Mouse (Mus musculus): Measurements from ENCODE around the gene Orc3. TPM values are rescaled to one million over a fixed set of nuclear protein-coding genes. Genes with fewer than 3 reads are reported as not detected.
A peak's percentile ranks its signal among the peaks of the same experiment; 100 is the strongest.

Gene Orc3
- 72.4 and 76.4 TPM in 2 replicates for polyA plus RNA-seq (2011; ENCODE audit: insufficient read length, low read depth, missing spikeins)

DNA sequence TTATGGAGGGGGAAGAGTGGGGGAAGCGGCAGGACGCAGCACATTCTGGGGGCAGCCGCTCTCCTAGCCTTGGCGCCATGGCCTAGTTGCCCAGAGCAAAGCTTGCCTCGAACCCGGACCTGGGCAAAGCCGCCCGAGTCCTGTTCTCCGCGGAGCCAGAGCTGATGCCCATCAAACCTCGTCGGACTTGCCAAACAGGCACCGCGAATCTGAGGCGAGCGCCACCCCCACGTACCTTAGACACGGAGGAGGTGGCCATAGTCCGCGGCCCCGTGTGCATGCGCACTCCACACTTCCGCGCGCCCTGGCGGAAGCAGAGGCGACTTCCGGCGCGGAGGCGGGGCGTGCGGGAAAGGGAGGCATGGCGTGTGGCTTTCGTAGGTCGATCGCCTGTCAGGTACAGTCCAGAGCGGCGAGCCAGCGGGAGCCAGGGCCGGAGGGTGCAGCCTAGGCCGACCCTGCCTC lies at the start of gene Orc3, which contains the start of gene Rars2:
TSS of gene Orc3 (minus strand) at position 315 of the 465 bp plus-strand sequence.
TSS of gene Rars2 (plus strand) at position 328 of the 465 bp plus-strand sequence.
- TF ChIP-seq POLR2A (IDR thresholded peaks at IDR 0.05; ENCODE audit: low read depth, low read length) (peak; percentile 91), CTCF (IDR thresholded peaks at IDR 0.05; ENCODE audit: borderline replicate concordance, insufficient read depth, low read length) (no peak)
- Histone ChIP-seq H3K27ac (ENCODE audit: insufficient read depth, low read length) (peak within 1 kb of the TSS; percentile 14; the same call in 1 of the 2 replicates), H3K4me3 (ENCODE audit: insufficient read depth, low read length) (peak within 1 kb of the TSS; percentile 90), H3K4me1 (ENCODE audit: control insufficient read depth, insufficient read depth, low read length) (peaks cover 2% of the 10 kb centered on the region; the same call in 1 of the 2 replicates)

DNA sequence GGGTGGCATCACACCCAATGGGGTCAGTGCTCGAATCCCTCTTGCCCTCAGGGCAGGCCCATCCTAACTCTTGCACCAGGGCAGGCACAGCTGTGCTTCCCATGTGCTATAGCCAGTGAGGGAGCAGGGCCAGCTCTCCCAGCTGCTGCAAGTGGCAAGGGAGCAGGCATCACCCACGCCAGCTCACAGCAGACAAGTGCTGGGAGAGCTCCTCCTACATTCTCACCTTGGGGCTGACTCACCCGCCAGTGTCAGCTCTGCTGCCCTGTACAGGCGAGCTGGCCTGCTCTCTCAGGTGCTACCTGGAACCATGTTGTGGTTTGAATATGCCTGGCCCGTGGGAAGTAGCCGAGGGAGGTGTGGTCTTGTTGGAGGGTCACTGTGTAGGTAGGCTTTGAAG lies 47.2 kb upstream of the Orc3 start:
- Histone ChIP-seq H3K27ac (ENCODE audit: insufficient read depth, low read length) (no peak overlapping the region), H3K4me1 (ENCODE audit: control insufficient read depth, insufficient read depth, low read length) (no peaks in the 10 kb centered on the region), H3K4me3 (ENCODE audit: insufficient read depth, low read length) (no peak overlapping the region)
- TF ChIP-seq POLR2A (IDR thresholded peaks at IDR 0.05; ENCODE audit: low read depth, low read length) (no peak), CTCF (IDR thresholded peaks at IDR 0.05; ENCODE audit: borderline replicate concordance, insufficient read depth, low read length) (no peak)

GRCm38 (mm10) chr4:34661514-34661913 lies 46.8 kb upstream of the Orc3 start:
- Histone ChIP-seq H3K27ac (ENCODE audit: insufficient read depth, low read length) (no peak overlapping the region), H3K4me3 (ENCODE audit: insufficient read depth, low read length) (no peak overlapping the region), H3K4me1 (ENCODE audit: control insufficient read depth, insufficient read depth, low read length) (no peaks in the 10 kb centered on the region)
- no peak for TF ChIP-seq CTCF (IDR thresholded peaks at IDR 0.05; ENCODE audit: borderline replicate concordance, insufficient read depth, low read length)
- no peak for TF ChIP-seq POLR2A (IDR thresholded peaks at IDR 0.05; ENCODE audit: low read depth, low read length)

DNA sequence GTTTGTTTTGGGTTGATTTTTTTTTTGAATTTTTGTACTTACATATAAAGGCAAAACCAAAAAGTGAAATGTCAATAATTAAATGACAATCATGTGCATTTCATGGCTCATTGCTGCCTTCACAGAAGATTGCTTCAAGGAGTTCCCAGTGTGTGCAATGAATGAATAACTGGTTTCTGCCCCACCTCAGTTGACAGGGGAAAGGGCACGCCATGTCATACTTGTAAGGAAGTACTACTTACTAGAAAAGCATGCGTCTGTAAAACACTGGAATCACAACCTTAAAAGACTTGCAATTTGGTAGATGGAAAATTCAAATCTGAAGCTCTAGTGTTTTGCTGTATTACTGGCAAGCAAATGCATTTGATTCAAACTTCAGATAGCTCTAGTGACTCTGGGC lies 44.3 kb upstream of the Orc3 start:
- TF ChIP-seq CTCF (IDR thresholded peaks at IDR 0.05; ENCODE audit: borderline replicate concordance, insufficient read depth, low read length): no peak
- TF ChIP-seq POLR2A (IDR thresholded peaks at IDR 0.05; ENCODE audit: low read depth, low read length): no peak

DNA sequence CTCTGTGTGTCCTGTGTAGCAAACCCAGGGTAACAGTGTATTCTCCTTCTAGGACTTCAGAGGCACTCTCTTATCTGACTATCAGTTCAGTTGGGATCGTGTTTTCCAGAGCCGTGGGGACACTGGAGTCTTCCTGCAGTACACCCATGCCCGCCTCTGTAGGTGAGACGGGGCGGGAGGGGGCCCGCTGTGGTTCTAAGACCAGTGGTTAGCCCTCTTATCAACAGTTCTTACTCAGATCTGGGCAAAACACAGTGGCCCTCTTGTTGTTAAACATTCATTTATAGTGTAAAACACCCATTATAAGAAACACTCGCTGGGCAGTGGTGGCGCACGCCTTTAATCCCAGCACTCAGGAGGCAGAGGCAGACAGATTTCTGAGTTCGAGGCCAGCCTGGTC lies 41.4 kb upstream of the Orc3 start:
- no peak overlapping the region for H3K27ac ChIP-seq (ENCODE audit: insufficient read depth, low read length)
- H3K4me1 ChIP-seq (ENCODE audit: control insufficient read depth, insufficient read depth, low read length): no peaks in the 10 kb centered on the region
- no peak overlapping the region for H3K4me3 ChIP-seq (ENCODE audit: insufficient read depth, low read length)
- no peak for TF ChIP-seq POLR2A (IDR thresholded peaks at IDR 0.05; ENCODE audit: low read depth, low read length)
- no peak for TF ChIP-seq CTCF (IDR thresholded peaks at IDR 0.05; ENCODE audit: borderline replicate concordance, insufficient read depth, low read length)

More for the DNA sequence above, 44.3 kb upstream of the Orc3 start:
- H3K27ac ChIP-seq (ENCODE audit: insufficient read depth, low read length): no peak overlapping the region
- no peaks in the 10 kb centered on the region for H3K4me1 ChIP-seq (ENCODE audit: control insufficient read depth, insufficient read depth, low read length)
- H3K4me3 ChIP-seq (ENCODE audit: insufficient read depth, low read length): no peak overlapping the region

GRCm38 (mm10) chr4:34653179-34653578 lies 38.4 kb upstream of the Orc3 start:
- TF ChIP-seq CTCF (IDR thresholded peaks at IDR 0.05; ENCODE audit: borderline replicate concordance, insufficient read depth, low read length) (no peak), POLR2A (IDR thresholded peaks at IDR 0.05; ENCODE audit: low read depth, low read length) (no peak)

DNA sequence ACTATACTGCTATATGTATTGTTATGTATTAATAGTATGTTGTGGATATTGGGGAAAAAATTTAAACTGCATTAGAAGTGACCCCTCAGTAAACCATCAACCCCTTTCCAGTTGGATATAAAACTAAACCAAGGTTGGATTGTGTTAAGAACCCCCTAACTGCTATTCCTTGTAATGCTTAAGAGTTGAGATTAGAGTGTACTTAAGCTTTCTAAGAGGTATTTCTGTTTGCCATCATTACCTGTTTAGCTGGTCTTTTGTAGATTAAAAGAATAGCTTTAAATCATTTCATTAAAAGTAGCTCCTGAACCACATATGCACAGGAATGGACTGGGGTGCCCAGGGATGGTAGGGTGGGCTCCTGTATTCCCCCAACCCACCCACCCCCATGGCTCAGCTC lies 30.0 kb upstream of the Orc3 start:
- H3K4me3 ChIP-seq (ENCODE audit: insufficient read depth, low read length): no peak overlapping the region
- no peak overlapping the region for H3K27ac ChIP-seq (ENCODE audit: insufficient read depth, low read length)
- no peaks in the 10 kb centered on the region for H3K4me1 ChIP-seq (ENCODE audit: control insufficient read depth, insufficient read depth, low read length)
- TF ChIP-seq CTCF (IDR thresholded peaks at IDR 0.05; ENCODE audit: borderline replicate concordance, insufficient read depth, low read length) (no peak), POLR2A (IDR thresholded peaks at IDR 0.05; ENCODE audit: low read depth, low read length) (no peak)

More at GRCm38 (mm10) chr4:34653179-34653578, 38.4 kb upstream of the Orc3 start:
- Histone ChIP-seq H3K4me1 (ENCODE audit: control insufficient read depth, insufficient read depth, low read length) (no peaks in the 10 kb centered on the region), H3K4me3 (ENCODE audit: insufficient read depth, low read length) (no peak overlapping the region), H3K27ac (ENCODE audit: insufficient read depth, low read length) (no peak overlapping the region)

- no peak overlapping the region for H3K4me3 ChIP-seq (ENCODE audit: insufficient read depth, low read length)
- H3K4me1 ChIP-seq (ENCODE audit: control insufficient read depth, insufficient read depth, low read length): no peaks in the 10 kb centered on the region
- no peak overlapping the region for H3K27ac ChIP-seq (ENCODE audit: insufficient read depth, low read length)
- TF ChIP-seq POLR2A (IDR thresholded peaks at IDR 0.05; ENCODE audit: low read depth, low read length) (no peak), CTCF (IDR thresholded peaks at IDR 0.05; ENCODE audit: borderline replicate concordance, insufficient read depth, low read length) (no peak)
Measured at GRCm38 (mm10) chr4:34640731-34641130, 26.0 kb upstream of the Orc3 start.

GRCm38 (mm10) chr4:34639745-34640364 lies 25.1 kb upstream of the Orc3 start:
- no peak overlapping the region for H3K27ac ChIP-seq (ENCODE audit: insufficient read depth, low read length)
- TF ChIP-seq CTCF (IDR thresholded peaks at IDR 0.05; ENCODE audit: borderline replicate concordance, insufficient read depth, low read length) (no peak), POLR2A (IDR thresholded peaks at IDR 0.05; ENCODE audit: low read depth, low read length) (no peak)
- no peak overlapping the region for H3K4me3 ChIP-seq (ENCODE audit: insufficient read depth, low read length)
- no peaks in the 10 kb centered on the region for H3K4me1 ChIP-seq (ENCODE audit: control insufficient read depth, insufficient read depth, low read length)

- Histone ChIP-seq H3K4me3 (ENCODE audit: insufficient read depth, low read length) (no peak overlapping the region), H3K4me1 (ENCODE audit: control insufficient read depth, insufficient read depth, low read length) (no peaks in the 10 kb centered on the region), H3K27ac (ENCODE audit: insufficient read depth, low read length) (no peak overlapping the region)
- TF ChIP-seq POLR2A (IDR thresholded peaks at IDR 0.05; ENCODE audit: low read depth, low read length) (no peak), CTCF (IDR thresholded peaks at IDR 0.05; ENCODE audit: borderline replicate concordance, insufficient read depth, low read length) (no peak)
Measured at GRCm38 (mm10) chr4:34637851-34638250, 23.1 kb upstream of the Orc3 start.

Data from embryonic fibroblast, embryonic 13.5 days (primary cell).